Mouse (Mus musculus) heart, embryonic 10.5 days (tissue): ENCODE measurements around the gene Flrt1. TPM values are rescaled to one million over a fixed set of nuclear protein-coding genes. Genes with fewer than 3 reads are reported as not detected.

ENCODE experiments used
- DNase-seq: peaks from one replicate; pipeline ENCODE4 v3.0.0-alpha.2; 2017; ENCODE audit warnings: low spot score
- H3K27ac ChIP-seq: fragments of 300-500 bp; sonication (generic); 2 replicates; pipeline ENCODE4 v1.5.1; 2016; ENCODE audit warnings: mild to moderate bottlenecking
- H3K27me3 ChIP-seq: fragments of 300-500 bp; sonication (generic); 2 replicates; pipeline ENCODE4 v1.6.1; 2016; ENCODE audit warnings: mild to moderate bottlenecking; ENCODE audit not compliant: poor library complexity, insufficient read depth, severe bottlenecking
- H3K36me3 ChIP-seq: fragments of 300-500 bp; sonication (generic); 2 replicates; pipeline ENCODE4 v1.6.1; 2016; ENCODE audit warnings: mild to moderate bottlenecking, moderate library complexity
- H3K4me1 ChIP-seq: fragments of 300-500 bp; sonication (generic); 2 replicates; pipeline ENCODE4 v1.6.1; 2016; ENCODE audit warnings: mild to moderate bottlenecking
- H3K4me3 ChIP-seq: fragments of 300-500 bp; sonication (generic); 2 replicates; pipeline ENCODE4 v1.5.1; 2016; ENCODE audit warnings: mild to moderate bottlenecking, moderate library complexity
- H3K9me3 ChIP-seq: fragments of 300-500 bp; sonication (generic); 2 replicates; pipeline ENCODE4 v1.6.1; 2016; ENCODE audit warnings: mild to moderate bottlenecking, moderate library complexity
- WGBS: fragments of 180-500 bp; shearing (Covaris S2); methylation state at CpG from one replicate; pipeline ENCODE4 v1.1.7; 2016; 5-methylcytosine and 5-hydroxymethylcytosine counted together
- polyA plus RNA-seq: library from polyadenylated mRNA; unstranded; fragments of >200 nt; fragmentation: Nextera tagmentation; extraction: Ambion mirVana; gene quantifications from 2 replicates; pipeline ENCODE4 v1.2.1, GENCODE M21; 2016

The Flrt1 gene
- polyA plus RNA-seq, 1 experiment from 2014 or later, result 1.0 TPM

DNA sequence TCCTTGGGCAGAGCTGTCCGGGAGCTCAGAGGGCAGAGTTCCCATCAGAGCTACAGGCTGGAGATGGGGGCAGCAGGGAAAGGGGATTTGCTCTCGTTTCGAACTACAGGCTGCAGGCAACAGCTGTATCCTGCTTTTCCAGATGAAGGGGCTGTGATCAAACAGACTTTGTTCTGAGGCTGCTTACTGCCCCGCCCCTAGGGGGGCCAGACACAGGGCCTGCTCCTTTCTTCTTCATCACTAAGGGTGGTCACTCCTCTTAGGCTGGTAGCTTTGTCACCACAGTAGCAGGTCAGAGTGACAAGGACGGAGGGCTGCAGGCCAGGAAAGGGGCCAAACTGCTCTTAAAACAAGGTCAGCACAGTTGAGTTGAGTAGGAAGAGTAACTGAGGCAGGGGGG lies 4.6 kb upstream of the Flrt1 start:
- DNase-seq, result no peak
- H3K27ac ChIP-seq, result peak overlapping the region; percentile 63; the same call in 1 of the 2 replicates
- H3K4me3 ChIP-seq, result no peak overlapping the region
- peaks cover 47% of the 10 kb centered on the region for H3K27me3 ChIP-seq
- H3K9me3 ChIP-seq, result no peaks in the 10 kb centered on the region
- H3K4me1 ChIP-seq, result peaks cover 59% of the 10 kb centered on the region
- WGBS, result 26% methylated on average over 5 of the region's 5 CpGs
- no peaks in the 10 kb centered on the region for H3K36me3 ChIP-seq

DNA sequence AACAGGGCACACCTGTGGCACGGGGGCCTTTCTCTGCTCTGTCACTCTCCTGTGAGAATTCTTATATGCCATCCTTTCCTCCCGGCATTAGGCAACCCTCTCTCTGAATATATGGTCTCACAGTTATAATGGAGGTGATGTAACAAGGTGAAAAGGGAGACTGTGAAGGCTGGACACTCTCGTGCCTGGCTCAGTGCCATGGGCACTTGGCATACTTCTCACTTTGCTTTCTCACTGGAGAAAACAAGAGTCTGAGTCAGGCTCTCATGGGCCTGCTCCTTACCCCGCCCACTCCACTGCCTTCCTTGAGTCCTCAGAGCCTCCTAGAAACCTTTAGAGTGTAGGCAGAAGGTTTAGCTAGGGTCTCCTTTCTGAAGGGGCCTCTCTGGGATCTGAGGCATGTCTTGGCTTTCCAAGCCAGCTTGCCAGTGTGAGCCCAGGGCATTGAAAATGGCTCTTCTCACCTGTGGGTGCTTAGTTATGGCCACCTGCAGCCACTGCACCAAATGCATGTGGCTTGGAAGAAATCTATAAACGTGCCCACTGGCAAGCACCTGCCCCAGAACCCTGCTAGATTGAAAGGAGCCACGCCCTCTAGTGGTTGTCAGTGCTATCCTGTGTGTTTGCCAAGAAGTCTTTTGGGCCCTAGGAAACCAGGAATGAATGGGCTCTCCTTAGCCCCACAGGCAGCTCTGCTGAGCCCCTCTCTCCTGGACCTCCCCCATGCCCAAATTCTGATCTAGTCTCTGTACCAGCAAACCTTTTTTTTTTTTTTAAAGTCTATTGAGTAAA lies 2.8 kb upstream of the Flrt1 start:
- H3K4me1 ChIP-seq, result peaks cover 57% of the 10 kb centered on the region
- no peaks in the 10 kb centered on the region for H3K9me3 ChIP-seq
- no peak overlapping the region for H3K27ac ChIP-seq
- H3K36me3 ChIP-seq, result no peaks in the 10 kb centered on the region
- H3K27me3 ChIP-seq, result peaks cover 56% of the 10 kb centered on the region
- no peak overlapping the region for H3K4me3 ChIP-seq
- no peak for DNase-seq
- WGBS, result 55% methylated on average over 6 of the region's 6 CpGs

DNA sequence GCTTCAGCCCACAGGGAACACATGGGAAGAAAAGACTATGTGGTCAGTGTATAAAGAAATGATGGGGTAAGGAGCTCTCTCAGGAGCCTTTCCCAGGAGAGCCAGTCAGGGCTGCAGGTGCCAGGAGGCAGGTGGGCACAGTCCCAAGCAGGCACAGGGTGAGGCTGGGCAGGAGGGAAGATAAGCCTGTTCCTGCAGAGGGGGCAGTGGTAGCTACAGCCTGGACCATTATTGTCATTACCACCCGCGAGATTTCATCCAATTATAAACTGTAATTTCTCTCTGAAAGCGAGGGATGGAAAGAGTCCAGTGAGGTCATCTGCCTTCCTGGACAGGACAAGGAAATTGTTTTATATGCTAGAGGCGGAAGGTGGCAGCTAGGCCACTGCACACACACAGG lies 1.6 kb upstream of the Flrt1 start:
- H3K9me3 ChIP-seq, result no peaks in the 10 kb centered on the region
- H3K36me3 ChIP-seq, result no peaks in the 10 kb centered on the region
- DNase-seq, result no peak
- peaks cover 50% of the 10 kb centered on the region for H3K4me1 ChIP-seq
- no peak overlapping the region for H3K4me3 ChIP-seq
- 74% methylated on average over 4 of the region's 4 CpGs for WGBS
- H3K27ac ChIP-seq, result no peak overlapping the region
- H3K27me3 ChIP-seq, result peaks cover 59% of the 10 kb centered on the region

DNA sequence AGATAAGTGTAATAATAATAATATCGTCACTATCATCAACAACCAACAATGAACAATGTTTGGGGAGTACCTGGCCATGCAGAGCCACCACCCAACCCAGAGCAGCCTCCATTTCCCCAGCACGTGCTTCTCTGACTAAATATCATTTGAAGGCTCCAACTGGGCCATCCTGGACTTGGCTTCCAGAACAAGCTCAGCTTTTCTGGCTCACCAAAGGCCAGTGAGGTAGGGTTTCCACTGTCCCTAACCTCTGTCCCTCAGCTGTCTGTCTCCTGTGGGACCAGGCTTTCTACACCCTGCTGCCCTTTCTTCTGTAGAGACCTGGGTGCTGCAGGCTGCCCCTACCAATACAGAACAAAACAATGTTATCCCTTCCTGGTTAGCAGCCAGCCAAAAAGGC lies 1.0 kb upstream of the Flrt1 start:
- Histone ChIP-seq H3K36me3 (no peaks in the 10 kb centered on the region), H3K4me3 (no peak overlapping the region), H3K9me3 (no peaks in the 10 kb centered on the region), H3K27me3 (peaks cover 63% of the 10 kb centered on the region), H3K4me1 (peaks cover 46% of the 10 kb centered on the region), H3K27ac (no peak overlapping the region)
- no peak for DNase-seq
- WGBS, result 72% methylated on average over 2 of the region's 2 CpGs

DNA sequence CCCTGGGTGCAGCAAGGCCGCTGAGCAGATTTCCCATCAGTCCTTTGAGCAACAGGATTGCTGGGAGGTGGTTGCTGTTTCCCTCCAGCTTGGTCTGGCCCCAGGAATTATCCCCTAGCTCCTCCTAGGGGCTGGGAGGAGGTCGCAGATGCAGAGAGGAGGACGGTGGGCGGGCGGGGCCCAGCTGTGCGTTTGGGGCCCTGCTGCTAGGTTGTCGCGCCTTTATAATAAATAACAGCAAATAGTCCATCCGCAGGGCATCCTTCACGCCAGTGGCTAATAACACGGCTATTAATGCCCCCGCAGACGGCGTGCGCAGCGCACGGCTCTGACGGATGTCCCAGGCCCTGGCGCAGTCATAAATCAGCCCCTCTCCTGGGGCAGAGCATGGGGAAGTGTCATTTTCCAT lies 1.5 kb downstream of the Flrt1 start:
- DNase-seq, result no peak
- Histone ChIP-seq H3K36me3 (no peaks in the 10 kb centered on the region), H3K4me1 (peaks cover 27% of the 10 kb centered on the region), H3K27ac (peak overlapping the region; percentile 72), H3K4me3 (0 out of 2 replicates have a peak overlapping the region, but pooled peaks have one; percentile 20), H3K27me3 (peaks cover 57% of the 10 kb centered on the region), H3K9me3 (no peaks in the 10 kb centered on the region)
- 30% methylated on average over 19 of the region's 19 CpGs for WGBS

DNA sequence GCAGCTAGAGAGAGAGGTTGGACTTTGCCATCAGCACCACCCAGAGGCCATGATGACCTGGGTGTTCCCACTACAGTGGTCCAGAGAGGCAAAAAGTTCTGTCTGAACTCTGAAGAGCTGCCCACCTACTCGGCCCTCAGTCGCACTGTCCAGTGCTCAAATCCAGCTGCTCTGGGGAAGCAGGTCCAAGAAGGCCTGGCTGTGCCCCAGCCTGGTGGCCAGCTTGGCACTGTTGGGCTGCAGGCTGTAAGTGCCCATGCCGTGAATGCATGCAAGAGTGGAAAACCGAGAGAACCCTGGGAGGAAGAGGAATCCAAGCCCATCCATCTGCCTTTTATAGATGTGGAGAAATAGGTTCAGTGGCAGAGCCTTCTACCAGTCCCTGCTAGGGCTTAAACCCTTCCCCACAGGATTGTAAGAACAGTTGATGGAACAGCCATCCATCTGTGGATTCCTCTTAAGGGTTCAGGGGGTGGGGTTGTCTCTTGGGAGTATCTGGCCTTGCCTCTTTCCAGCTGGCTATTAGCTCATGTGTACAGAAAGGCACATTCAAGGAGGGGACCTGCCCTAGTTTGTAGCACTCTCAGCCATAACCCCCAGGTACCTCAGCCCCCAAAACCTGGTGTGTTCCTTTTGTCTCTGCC lies 2.1 kb downstream of the Flrt1 start:
- Histone ChIP-seq H3K4me3 (0 out of 2 replicates have a peak overlapping the region, but pooled peaks have one; percentile 20), H3K9me3 (no peaks in the 10 kb centered on the region), H3K4me1 (peaks cover 27% of the 10 kb centered on the region), H3K36me3 (no peaks in the 10 kb centered on the region), H3K27ac (peak overlapping the region; percentile 72), H3K27me3 (peaks cover 61% of the 10 kb centered on the region)
- DNase-seq, result no peak
- WGBS, result 62% methylated on average over 4 of the region's 4 CpGs

DNA sequence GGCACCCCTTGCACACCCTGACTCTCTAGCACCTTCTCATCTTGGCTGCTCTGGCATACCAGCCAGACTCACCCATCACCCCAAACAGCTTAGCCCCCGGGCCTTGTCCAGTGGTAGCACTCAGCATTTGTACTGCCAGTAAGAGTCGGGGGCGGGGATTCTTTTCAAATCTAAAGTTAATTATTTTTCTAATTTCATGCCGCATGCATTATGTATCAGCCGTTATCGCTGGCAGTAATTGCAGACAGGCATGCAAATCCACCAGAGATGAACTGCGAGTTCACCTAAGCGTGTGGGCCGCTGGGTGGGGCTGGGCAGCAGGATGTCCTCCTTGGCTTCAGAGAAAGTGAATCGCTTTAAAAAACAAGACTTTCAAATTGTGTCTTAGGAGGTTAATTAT lies 3.5 kb downstream of the Flrt1 start:
- H3K4me3 ChIP-seq, result no peak overlapping the region
- DNase-seq, result no peak
- H3K9me3 ChIP-seq, result no peaks in the 10 kb centered on the region
- H3K36me3 ChIP-seq, result no peaks in the 10 kb centered on the region
- H3K27me3 ChIP-seq, result peaks cover 70% of the 10 kb centered on the region
- 86% methylated on average over 10 of the region's 10 CpGs for WGBS
- H3K4me1 ChIP-seq, result peaks cover 27% of the 10 kb centered on the region
- no peak overlapping the region for H3K27ac ChIP-seq

DNA sequence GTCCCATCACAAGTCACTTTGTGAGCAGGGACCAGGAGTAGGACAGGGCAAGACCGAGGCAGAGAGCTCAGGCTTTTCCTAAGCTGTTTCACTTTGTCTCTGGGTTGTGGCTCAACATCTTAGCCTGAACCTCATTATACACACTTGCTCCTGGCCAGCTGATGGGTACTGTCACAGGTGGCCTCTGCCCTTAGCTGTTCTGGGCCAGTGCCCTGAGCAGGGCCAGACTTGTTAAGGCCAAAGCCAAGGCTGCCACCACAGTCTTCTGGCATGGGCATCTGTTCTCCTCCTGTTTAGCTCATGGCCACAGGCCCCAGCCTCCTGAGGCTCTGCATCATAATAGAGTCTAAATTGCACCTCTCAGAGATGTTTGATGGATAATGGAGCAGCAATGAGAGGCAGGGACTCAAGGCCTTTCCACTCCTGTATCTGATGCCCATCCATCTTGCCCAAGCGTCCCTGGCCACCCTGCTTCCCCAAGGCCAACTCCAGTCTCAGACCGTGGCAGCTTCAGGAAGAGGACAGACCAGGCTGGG lies 5.8 kb downstream of the Flrt1 start:
- Histone ChIP-seq H3K4me3 (no peak overlapping the region), H3K36me3 (no peaks in the 10 kb centered on the region), H3K27me3 (peaks cover 79% of the 10 kb centered on the region), H3K9me3 (no peaks in the 10 kb centered on the region), H3K4me1 (peaks cover 17% of the 10 kb centered on the region), H3K27ac (no peak overlapping the region)
- no peak for DNase-seq
- WGBS, result 81% methylated on average over 3 of the region's 3 CpGs

DNA sequence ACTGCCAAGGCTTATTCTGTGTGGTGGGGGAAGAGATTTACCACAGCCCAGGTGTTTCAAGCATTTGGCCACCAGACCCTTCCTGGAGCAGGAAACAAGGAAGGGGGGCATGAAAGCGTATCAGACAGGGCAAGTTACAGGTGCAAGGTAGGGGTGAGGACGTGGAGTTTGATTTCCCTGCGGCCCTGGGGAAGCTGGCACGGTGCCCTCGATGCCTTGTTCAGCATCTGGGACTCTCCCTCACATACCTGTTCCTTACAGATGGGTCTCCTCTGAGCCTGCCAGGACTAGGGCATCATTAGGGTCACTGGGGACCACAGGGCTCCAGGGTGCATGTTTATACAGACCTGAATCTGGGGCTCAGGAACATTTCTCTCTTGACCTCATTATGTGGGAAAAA lies 12.8 kb downstream of the Flrt1 start:
- Histone ChIP-seq H3K27me3 (peaks cover 94% of the 10 kb centered on the region), H3K9me3 (no peaks in the 10 kb centered on the region), H3K27ac (no peak overlapping the region), H3K4me1 (peaks cover 10% of the 10 kb centered on the region; the same call in 1 of the 2 replicates), H3K36me3 (no peaks in the 10 kb centered on the region), H3K4me3 (no peak overlapping the region)
- 84% methylated on average over 5 of the region's 5 CpGs for WGBS
- DNase-seq, result no peak

DNA sequence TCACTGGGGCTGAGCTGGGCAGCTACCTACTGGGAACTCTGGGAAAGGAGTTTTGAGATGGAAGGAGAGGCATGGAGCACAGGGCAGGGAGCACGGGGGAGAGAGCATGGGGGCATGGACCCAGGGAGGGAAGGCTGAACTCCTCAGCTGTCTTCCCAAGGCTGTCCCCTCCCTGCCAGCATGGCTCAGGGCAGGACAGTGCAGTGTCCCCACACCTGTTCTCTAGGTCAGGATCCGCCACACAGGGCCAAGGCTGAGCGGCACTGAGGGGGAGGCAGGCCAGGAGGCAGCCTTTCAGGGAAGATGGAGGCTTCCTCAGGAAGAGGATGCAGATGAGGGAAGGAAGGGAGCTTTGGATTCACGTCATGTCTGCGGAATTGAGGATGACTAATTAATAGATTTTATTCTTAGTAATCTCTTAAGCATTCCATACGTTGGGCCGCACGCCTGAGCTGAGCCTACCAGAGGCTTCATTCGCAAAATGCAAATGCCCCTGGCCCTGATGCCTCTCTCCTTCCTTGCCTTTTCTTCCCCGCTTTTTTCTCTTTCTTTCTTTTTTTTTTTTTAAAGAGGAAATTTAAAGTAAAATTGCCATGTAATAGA lies 14.0 kb downstream of the Flrt1 start:
- no peak overlapping the region for H3K27ac ChIP-seq
- WGBS, result 63% methylated on average over 10 of the region's 10 CpGs

DNA sequence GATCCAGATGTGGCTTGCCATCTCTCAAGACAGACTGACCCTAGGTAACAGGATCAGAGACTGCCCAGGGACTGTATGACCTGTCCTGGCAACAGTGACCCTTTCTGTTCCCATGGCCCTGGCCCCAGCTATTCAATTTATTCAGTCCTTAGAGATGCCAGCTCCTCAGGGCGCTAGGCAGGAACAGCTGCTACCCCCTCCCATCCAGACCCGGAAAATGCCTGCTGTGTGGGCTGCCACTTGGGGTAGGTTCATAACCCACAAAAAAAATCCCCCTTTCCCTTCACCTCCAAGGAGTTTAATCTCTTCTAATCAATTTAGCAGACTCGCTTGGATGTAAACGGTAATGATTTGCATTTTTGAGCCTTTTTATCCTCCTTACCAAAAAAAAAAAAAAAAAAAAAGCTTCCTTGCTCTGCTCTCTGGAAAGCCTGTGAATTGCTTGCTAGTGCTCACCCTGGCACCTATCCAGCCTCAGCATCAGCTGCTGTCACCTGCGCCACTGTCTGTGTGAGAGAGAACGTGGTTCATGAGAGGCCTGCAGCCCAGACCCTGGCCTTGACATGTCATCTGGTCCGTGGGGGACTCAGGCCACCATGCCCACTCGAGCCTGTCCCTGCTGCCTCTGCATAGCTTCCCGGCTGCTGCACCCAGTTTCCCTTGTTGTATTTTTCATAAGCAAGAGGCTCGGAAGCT lies 15.0 kb downstream of the Flrt1 start:
- H3K9me3 ChIP-seq, result no peaks in the 10 kb centered on the region
- 39% methylated on average over 10 of the region's 10 CpGs for WGBS
- H3K27ac ChIP-seq, result no peak overlapping the region
- peaks cover 94% of the 10 kb centered on the region for H3K27me3 ChIP-seq
- DNase-seq, result no peak
- no peaks in the 10 kb centered on the region for H3K36me3 ChIP-seq
- H3K4me3 ChIP-seq, result no peak overlapping the region
- H3K4me1 ChIP-seq, result peaks cover 10% of the 10 kb centered on the region; the same call in 1 of the 2 replicates

More for the DNA sequence above, 14.0 kb downstream of the Flrt1 start:
- no peaks in the 10 kb centered on the region for H3K9me3 ChIP-seq
- no peaks in the 10 kb centered on the region for H3K36me3 ChIP-seq
- peaks cover 10% of the 10 kb centered on the region; the same call in 1 of the 2 replicates for H3K4me1 ChIP-seq
- H3K27me3 ChIP-seq, result peaks cover 94% of the 10 kb centered on the region
- H3K4me3 ChIP-seq, result no peak overlapping the region
- no peak for DNase-seq

DNA sequence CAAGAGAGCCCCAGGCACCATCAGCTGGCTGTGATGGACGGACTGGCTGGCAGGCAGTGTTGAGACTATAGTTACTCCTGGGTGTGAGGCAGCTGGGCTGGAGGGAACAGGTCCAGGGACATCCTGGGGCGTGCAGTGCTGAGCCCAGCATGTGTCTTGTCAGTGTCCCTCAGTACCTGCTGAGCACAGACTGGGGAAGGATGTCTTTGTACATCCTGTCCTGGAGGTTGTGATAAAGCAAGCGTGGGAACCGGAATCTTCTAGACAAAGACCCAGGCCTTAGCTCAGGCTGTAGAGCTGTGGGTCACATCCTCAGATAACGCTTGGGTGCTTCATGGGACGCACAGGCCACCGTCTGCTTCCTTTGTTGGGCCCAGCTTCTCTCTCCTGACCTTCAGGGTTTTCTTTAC lies 15.7 kb downstream of the Flrt1 start:
- WGBS, result 33% methylated on average over 7 of the region's 7 CpGs
- H3K4me1 ChIP-seq, result peaks cover 13% of the 10 kb centered on the region; the same call in 1 of the 2 replicates
- no peaks in the 10 kb centered on the region for H3K9me3 ChIP-seq
- H3K27ac ChIP-seq, result no peak overlapping the region
- H3K36me3 ChIP-seq, result no peaks in the 10 kb centered on the region
- peaks cover 94% of the 10 kb centered on the region for H3K27me3 ChIP-seq
- DNase-seq, result no peak
- H3K4me3 ChIP-seq, result no peak overlapping the region
